Mouse (Mus musculus) forebrain, embryonic 14.5 days (tissue): ENCODE data around the gene Cdh7. TPM values are rescaled to one million over a fixed set of nuclear protein-coding genes. Genes with fewer than 3 reads are reported as not detected.

Source experiments
- ATAC-seq: fragments of 200-750 bp; cut with Nextera tagmentation; 2 replicates; pipeline ENCODE4 v1.8.0; 2017; ENCODE audit warnings: mild to moderate bottlenecking, moderate library complexity
- DNase-seq: peaks from one replicate; pipeline ENCODE4 v3.0.0-alpha.2; 2015; ENCODE audit warnings: low spot score
- H3K27ac ChIP-seq: fragments of 300-500 bp; sonication (generic); 2 replicates; pipeline ENCODE4 v1.5.1; 2014; ENCODE audit warnings: low read depth, mild to moderate bottlenecking, control low read depth, low read length, moderate library complexity
- H3K27me3 ChIP-seq: fragments of 300-500 bp; sonication (generic); replicated peaks from 2 replicates; pipeline ENCODE4 v1.6.1; 2014; ENCODE audit warnings: low read length, control low read depth, mixed read lengths; ENCODE audit not compliant: control insufficient read depth, insufficient read depth
- H3K36me3 ChIP-seq: fragments of 300-500 bp; sonication (generic); 2 replicates; pipeline ENCODE4 v1.6.1; 2014; ENCODE audit warnings: low read length, control low read depth; ENCODE audit not compliant: control insufficient read depth, insufficient read depth
- H3K4me1 ChIP-seq: fragments of 300-500 bp; sonication (generic); 2 replicates; pipeline ENCODE4 v1.6.1; 2014; ENCODE audit warnings: antibody characterized with exemption, low read length, control low read depth; ENCODE audit not compliant: control insufficient read depth, insufficient read depth
- H3K4me2 ChIP-seq: fragments of 300-500 bp; sonication (generic); 2 replicates; pipeline ENCODE4 v1.6.1; 2014; ENCODE audit warnings: mild to moderate bottlenecking, control low read depth, low read length
- H3K4me3 ChIP-seq: fragments of 300-500 bp; sonication (generic); 2 replicates; pipeline ENCODE4 v1.5.1; 2014; ENCODE audit warnings: low read depth, low read length, control low read depth
- H3K9ac ChIP-seq: fragments of 300-500 bp; sonication (generic); 2 replicates; pipeline ENCODE4 v1.6.1; 2014; ENCODE audit warnings: mild to moderate bottlenecking, low read length, control low read depth, moderate library complexity
- H3K9me3 ChIP-seq: fragments of 300-500 bp; sonication (generic); replicated peaks from 2 replicates; pipeline ENCODE4 v1.6.1; 2016; ENCODE audit warnings: low read length, control low read depth, mixed read lengths; ENCODE audit not compliant: control insufficient read depth
- WGBS: fragments of 180-500 bp; shearing (Covaris S2); extraction: QIAGEN DNeasy Blood & Tissue Kit; methylation state at CpG from one replicate; pipeline ENCODE4 v1.1.7; 2014; 5-methylcytosine and 5-hydroxymethylcytosine counted together
- polyA plus RNA-seq: library from polyadenylated mRNA; unstranded; fragments of >200 nt; fragmentation: Nextera tagmentation; extraction: Ambion mirVana; gene quantifications from 2 replicates; pipeline ENCODE4 v1.2.1, GENCODE M21; 2014

The Cdh7 gene
- polyA plus RNA-seq, 1 experiment from 2014 or later: 7.7 TPM

- DNase-seq (peak; percentile 75), ATAC-seq (peak; percentile 36)
- no peaks in the 10 kb centered on the region for H3K9me3 ChIP-seq
- WGBS: 0% methylated on average over 1 of the region's 1 CpGs
- H3K27ac ChIP-seq: no peak overlapping the region
- no peak overlapping the region for H3K4me2 ChIP-seq
- H3K27me3 ChIP-seq: no peaks in the 10 kb centered on the region
- no peak overlapping the region for H3K4me3 ChIP-seq
- H3K4me1 ChIP-seq: peaks cover 6% of the 10 kb centered on the region; the same call in 1 of the 2 replicates
- H3K9ac ChIP-seq: no peak overlapping the region
- no peaks in the 10 kb centered on the region for H3K36me3 ChIP-seq
These were observed 3.2 kb downstream of the Cdh7 start for GRCm38 (mm10) chr1:109985468-109985867.

GRCm38 (mm10) chr1:109989541-109989940, 7.3 kb downstream of the Cdh7 start:
- WGBS: 84% methylated on average over 2 of the region's 2 CpGs
- H3K4me3 ChIP-seq: no peak overlapping the region
- H3K36me3 ChIP-seq: no peaks in the 10 kb centered on the region
- H3K9me3 ChIP-seq: no peaks in the 10 kb centered on the region
- no peak for ATAC-seq
- no peaks in the 10 kb centered on the region for H3K27me3 ChIP-seq
- H3K4me1 ChIP-seq: 0 out of 2 replicates have a peak, but pooled peaks cover under 1% of the 10 kb centered on the region
- no peak overlapping the region for H3K4me2 ChIP-seq
- no peak for DNase-seq
- no peak overlapping the region for H3K27ac ChIP-seq
- H3K9ac ChIP-seq: no peak overlapping the region

DNA sequence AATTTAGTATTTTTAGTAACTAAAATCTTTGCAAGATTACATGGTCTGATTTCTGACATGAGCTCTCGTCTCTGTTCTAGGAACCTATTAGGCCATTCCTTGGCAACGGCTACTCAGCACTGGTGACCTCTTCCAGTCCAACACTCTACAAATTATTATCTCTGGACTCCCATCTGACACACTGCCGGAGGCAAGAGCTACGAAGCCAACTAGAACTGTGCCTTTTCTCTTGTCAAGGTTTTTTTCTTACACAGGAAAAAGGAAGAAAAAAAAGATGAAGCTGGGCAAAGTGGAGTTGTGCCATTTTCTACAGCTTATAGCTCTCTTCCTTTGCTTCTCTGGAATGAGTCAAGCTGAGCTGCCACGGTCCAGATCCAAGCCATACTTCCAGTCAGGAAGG, 11.7 kb downstream of the Cdh7 start:
- ATAC-seq: no peak
- H3K27me3 ChIP-seq: no peaks in the 10 kb centered on the region
- no peak overlapping the region for H3K9ac ChIP-seq
- H3K9me3 ChIP-seq: no peaks in the 10 kb centered on the region
- H3K27ac ChIP-seq: no peak overlapping the region
- WGBS: 92% methylated on average over 5 of the region's 5 CpGs
- H3K4me1 ChIP-seq: no peaks in the 10 kb centered on the region
- H3K4me3 ChIP-seq: no peak overlapping the region
- H3K36me3 ChIP-seq: no peaks in the 10 kb centered on the region
- no peak overlapping the region for H3K4me2 ChIP-seq
- no peak for DNase-seq

GRCm38 (mm10) chr1:110004451-110004850, 22.2 kb downstream of the Cdh7 start:
- Histone ChIP-seq H3K9ac (no peak overlapping the region), H3K27ac (no peak overlapping the region), H3K36me3 (no peaks in the 10 kb centered on the region), H3K4me3 (no peak overlapping the region), H3K4me2 (no peak overlapping the region), H3K9me3 (no peaks in the 10 kb centered on the region), H3K4me1 (no peaks in the 10 kb centered on the region), H3K27me3 (no peaks in the 10 kb centered on the region)
- ATAC-seq (no peak), DNase-seq (no peak)

GRCm38 (mm10) chr1:110005038-110005437, 22.8 kb downstream of the Cdh7 start:
- DNase-seq (no peak), ATAC-seq (no peak)
- Histone ChIP-seq H3K36me3 (no peaks in the 10 kb centered on the region), H3K4me2 (no peak overlapping the region), H3K27me3 (no peaks in the 10 kb centered on the region), H3K4me3 (no peak overlapping the region), H3K27ac (no peak overlapping the region), H3K4me1 (no peaks in the 10 kb centered on the region), H3K9me3 (no peaks in the 10 kb centered on the region), H3K9ac (no peak overlapping the region)
- 91% methylated on average over 3 of the region's 3 CpGs for WGBS

DNA sequence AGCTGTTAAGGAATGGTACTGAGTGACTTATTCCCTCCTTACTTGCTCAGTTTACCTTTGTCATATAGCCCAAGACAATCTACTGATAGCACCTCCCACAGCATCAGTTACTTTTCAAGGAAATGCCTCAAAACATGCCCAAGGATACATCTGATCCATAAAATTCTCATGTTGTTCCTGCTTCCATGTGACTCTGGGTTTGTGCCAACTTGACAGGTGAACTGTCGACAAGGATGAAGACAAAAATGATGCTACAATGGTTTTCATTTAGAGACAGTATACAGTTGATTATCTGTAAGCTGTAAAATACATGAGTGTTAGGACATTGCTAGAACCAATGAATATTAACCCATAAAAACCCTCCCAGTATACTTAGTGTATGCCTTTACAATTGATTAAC, 29.9 kb downstream of the Cdh7 start:
- H3K4me1 ChIP-seq: no peaks in the 10 kb centered on the region
- ATAC-seq: no peak
- H3K27ac ChIP-seq: no peak overlapping the region
- no peak overlapping the region for H3K9ac ChIP-seq
- no peaks in the 10 kb centered on the region for H3K9me3 ChIP-seq
- no peak for DNase-seq
- no peak overlapping the region for H3K4me2 ChIP-seq
- no peak overlapping the region for H3K4me3 ChIP-seq
- no peaks in the 10 kb centered on the region for H3K36me3 ChIP-seq
- no peaks in the 10 kb centered on the region for H3K27me3 ChIP-seq
- WGBS: 78% methylated on average over 1 of the region's 1 CpGs

GRCm38 (mm10) chr1:110056317-110056716, 74.1 kb downstream of the Cdh7 start:
- DNase-seq (no peak), ATAC-seq (no peak)
- Histone ChIP-seq H3K9me3 (no peaks in the 10 kb centered on the region), H3K9ac (no peak overlapping the region), H3K27ac (no peak overlapping the region), H3K4me3 (no peak overlapping the region), H3K27me3 (no peaks in the 10 kb centered on the region), H3K4me1 (no peaks in the 10 kb centered on the region), H3K36me3 (no peaks in the 10 kb centered on the region), H3K4me2 (no peak overlapping the region)

DNA sequence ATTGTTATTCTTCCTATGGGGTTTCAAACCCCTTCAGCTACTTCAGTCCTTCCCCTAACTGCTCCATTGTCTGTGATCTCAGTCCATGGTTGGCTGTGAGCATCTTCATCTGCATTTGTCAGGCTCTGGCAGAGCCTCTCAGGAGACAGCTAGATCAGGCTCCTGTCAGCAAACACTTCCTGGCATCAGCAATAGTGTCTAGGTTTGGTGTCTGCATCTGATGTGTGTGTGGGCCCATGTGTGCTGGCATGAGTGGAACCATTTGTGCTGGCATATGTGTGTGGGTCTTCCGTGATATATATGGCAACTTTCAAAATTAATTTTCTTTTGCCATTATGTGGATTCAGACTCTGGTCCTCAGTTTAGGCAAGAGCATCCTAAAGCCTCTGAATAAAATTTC, 85.2 kb downstream of the Cdh7 start:
- H3K4me3 ChIP-seq: no peak overlapping the region
- H3K36me3 ChIP-seq: no peaks in the 10 kb centered on the region
- no peaks in the 10 kb centered on the region for H3K27me3 ChIP-seq
- H3K4me2 ChIP-seq: no peak overlapping the region
- H3K9ac ChIP-seq: no peak overlapping the region
- H3K4me1 ChIP-seq: no peaks in the 10 kb centered on the region
- peak; percentile 39 for DNase-seq
- no peak overlapping the region for H3K27ac ChIP-seq
- no peaks in the 10 kb centered on the region for H3K9me3 ChIP-seq
- 79% methylated on average over 1 of the region's 1 CpGs for WGBS
- ATAC-seq: peak; percentile 78

DNA sequence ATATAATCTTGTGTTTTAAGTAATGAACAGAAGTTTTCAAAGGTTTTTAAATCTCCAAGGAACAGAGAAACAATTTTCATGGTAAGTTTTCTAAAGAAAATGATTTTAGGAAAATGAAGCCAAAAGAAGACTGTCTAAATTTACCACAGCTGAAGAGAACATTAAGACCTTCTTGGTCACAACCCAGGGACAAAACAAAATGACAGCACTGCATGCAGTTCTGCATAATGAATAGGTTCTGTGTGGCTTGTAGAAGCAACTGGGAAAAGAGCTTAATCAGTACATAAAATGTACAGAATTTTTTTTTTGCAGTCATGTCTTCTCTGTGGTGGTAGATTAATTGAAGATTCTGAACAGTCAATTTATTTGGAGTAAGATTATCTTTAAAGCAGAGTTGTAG, 96.2 kb downstream of the Cdh7 start:
- Histone ChIP-seq H3K9me3 (no peaks in the 10 kb centered on the region), H3K4me1 (no peaks in the 10 kb centered on the region), H3K27ac (no peak overlapping the region), H3K36me3 (no peaks in the 10 kb centered on the region), H3K27me3 (no peaks in the 10 kb centered on the region), H3K4me2 (no peak overlapping the region), H3K4me3 (no peak overlapping the region), H3K9ac (no peak overlapping the region)
- no peak for DNase-seq
- ATAC-seq: no peak

DNA sequence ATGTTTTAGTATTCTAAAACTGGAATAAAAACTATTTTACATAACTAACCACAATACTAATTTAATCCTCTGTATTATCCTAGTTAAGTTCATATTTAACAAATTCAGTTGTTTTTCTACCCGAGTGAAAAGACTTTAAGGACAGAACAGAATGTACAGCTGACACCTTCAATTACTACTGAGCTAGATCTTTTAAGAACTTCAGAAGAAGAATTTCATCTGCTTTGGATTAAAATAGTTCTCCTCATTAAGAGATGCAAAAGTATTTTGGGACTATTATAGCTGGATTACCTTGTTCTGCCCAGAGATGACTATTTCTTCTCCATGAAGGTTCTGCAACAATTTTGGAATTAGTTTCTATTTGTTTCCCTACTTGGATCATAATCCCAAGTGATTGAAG, 135.8 kb downstream of the Cdh7 start:
- ATAC-seq: no peak
- Histone ChIP-seq H3K4me3 (no peak overlapping the region), H3K27me3 (no peaks in the 10 kb centered on the region), H3K36me3 (no peaks in the 10 kb centered on the region), H3K9me3 (no peaks in the 10 kb centered on the region), H3K4me1 (no peaks in the 10 kb centered on the region), H3K27ac (no peak overlapping the region), H3K9ac (no peak overlapping the region), H3K4me2 (no peak overlapping the region)
- WGBS: 63% methylated on average over 1 of the region's 1 CpGs
- DNase-seq: no peak
